ENCODE assay signal across 20 mouse cellular contexts in genomic region chr13:53053211-53053610, GRCm38 (mm10).
A peak's percentile ranks its signal among the peaks of the same experiment; 100 is the strongest.
DNase-seq lines count a peak whose midpoint lies in the region.
"Had no signal": no experiment of that assay in that cellular context is flagged by ENCODE, and none has a peak within 500 bp of the region (broad histone marks: within the 10 kb centered on the region; RNA-seq: fewer than 3 reads in every experiment).

No protein-coding gene starts in this region.

- peak; percentile 76 for DNase-seq in heart, adult 11 months
- no peak for DNase-seq in heart, postnatal 25 days (ENCODE audit: low spot score)
- DNase-seq in layer of hippocampus, adult 9-11 months, result peak; percentile 10
- no peak for DNase-seq in layer of hippocampus, postnatal 25 days (ENCODE audit: extremely low spot score in 1 of 2, low spot score in 1 of 2)
- DNase-seq in A20 (ENCODE audit: low read depth, low spot score), result peak; percentile 47
- peak; percentile 55 for DNase-seq in gonadal fat pad, adult 2 months (ENCODE audit: low read depth)
- DNase-seq in adrenal gland, postnatal 10 days, result no peak
- DNase-seq: adrenal gland, postnatal 36 days; cerebellum, adult 2 months; cerebellum, postnatal 14 days; gastrocnemius, adult 2 months; gastrocnemius, postnatal 36 days; heart, postnatal 14 days; lung, embryonic 14.5 days; lung, postnatal 14 days; retina, postnatal 1 day; right cerebral cortex, postnatal 25 days; spleen, adult 18-20 months; thymus, adult 2 months; thymus, postnatal 36 days had no signal

- intact Hi-C loops in heart, postnatal 25 days (cut with DNase I), result no loop called here

Comparison
In these comparisons a context has a peak if more than half of its experiments do, and no peak if none do; other contexts are left out.
1. DNase-seq: peak in heart, adult 11 months (single experiment), layer of hippocampus, adult 9-11 months (single experiment), A20 (single experiment) and gonadal fat pad, adult 2 months (single experiment); none in heart, postnatal 25 days (single experiment), layer of hippocampus, postnatal 25 days (0 of 2) and adrenal gland, postnatal 10 days (single experiment).